Mouse (Mus musculus): ENCODE results near the gene Gm11634. TPM values are rescaled to one million over a fixed set of nuclear protein-coding genes. Genes with fewer than 3 reads are reported as not detected.
A peak's percentile ranks its signal among the peaks of the same experiment; 100 is the strongest.
"Not testable (repeated sequence)": the region's sequence is repeated elsewhere in the genome, so short reads cannot be mapped to it uniquely, and the experiment has no call there.

Gene Gm11634
- not detected in 2 replicates for polyA plus RNA-seq (2015; fragmentation: Nextera tagmentation; extraction: Ambion mirVana)

DNA sequence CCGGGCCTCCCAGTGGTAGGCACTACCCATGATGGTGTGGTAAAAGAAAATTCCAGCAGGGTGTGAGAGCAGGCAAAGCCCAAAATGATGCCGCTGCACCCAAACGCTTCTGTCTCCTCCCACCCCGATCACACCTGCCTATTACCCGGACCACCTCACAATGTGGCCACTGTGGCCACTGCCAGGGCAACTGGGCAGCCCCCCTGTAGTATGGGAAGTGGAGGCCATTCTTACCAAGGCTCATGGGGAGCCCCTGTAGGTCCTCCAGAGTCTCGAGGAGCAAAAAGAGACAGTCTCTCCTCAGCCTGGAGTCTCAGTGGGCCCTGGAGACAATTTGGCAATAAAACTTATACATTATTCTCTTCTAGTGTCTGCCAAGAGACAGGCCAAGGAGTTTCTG lies at the start of gene Gm11634:
TSS of gene Gm11634 (minus strand) at position 101 of the 400 bp plus-strand sequence.
- Histone ChIP-seq H3K27me3 (replicated peaks) (no peaks in the 10 kb centered on the region; the same call in 1 of the 2 replicates), H3K36me3 (no peaks in the 10 kb centered on the region), H3K27ac (no peak within 1 kb of the TSS), H3K9me3 (no peaks in the 10 kb centered on the region), H3K9ac (no peak within 1 kb of the TSS), H3K4me3 (replicated peaks) (no peak within 1 kb of the TSS), H3K4me1 (replicated peaks) (no peaks in the 10 kb centered on the region), H3K4me2 (replicated peaks) (no peak within 1 kb of the TSS)
- WGBS, result 81% methylated on average over 6 of the region's 6 CpGs
- ATAC-seq, result no peak

DNA sequence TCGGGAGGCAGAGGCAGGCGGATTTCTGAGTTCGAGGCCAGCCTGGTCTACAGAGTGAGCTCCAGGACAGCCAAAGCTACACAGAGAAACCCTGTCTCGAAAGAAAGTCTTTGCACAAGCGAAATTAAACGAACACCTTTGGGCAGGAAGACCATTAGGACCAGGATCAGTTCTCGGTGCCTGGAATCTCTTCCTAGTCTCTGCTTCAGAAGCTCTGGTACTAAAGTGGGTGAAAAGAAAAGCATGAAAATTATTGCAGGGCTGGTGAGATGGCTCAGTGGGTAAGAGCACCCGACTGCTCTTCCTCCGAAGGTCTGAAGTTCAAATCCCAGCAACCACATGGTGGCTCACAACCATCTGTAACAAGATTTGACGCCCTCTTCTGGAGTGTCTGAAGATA lies 48.0 kb upstream of the Gm11634 start:
- ATAC-seq; H3K36me3 ChIP-seq; H3K4me1 ChIP-seq (replicated peaks); H3K27me3 ChIP-seq (replicated peaks); H3K27ac ChIP-seq; H3K4me2 ChIP-seq (replicated peaks); H3K9ac ChIP-seq; H3K4me3 ChIP-seq (replicated peaks); H3K9me3 ChIP-seq: not testable (repeated sequence)
- 91% methylated on average over 10 of the region's 10 CpGs for WGBS

DNA sequence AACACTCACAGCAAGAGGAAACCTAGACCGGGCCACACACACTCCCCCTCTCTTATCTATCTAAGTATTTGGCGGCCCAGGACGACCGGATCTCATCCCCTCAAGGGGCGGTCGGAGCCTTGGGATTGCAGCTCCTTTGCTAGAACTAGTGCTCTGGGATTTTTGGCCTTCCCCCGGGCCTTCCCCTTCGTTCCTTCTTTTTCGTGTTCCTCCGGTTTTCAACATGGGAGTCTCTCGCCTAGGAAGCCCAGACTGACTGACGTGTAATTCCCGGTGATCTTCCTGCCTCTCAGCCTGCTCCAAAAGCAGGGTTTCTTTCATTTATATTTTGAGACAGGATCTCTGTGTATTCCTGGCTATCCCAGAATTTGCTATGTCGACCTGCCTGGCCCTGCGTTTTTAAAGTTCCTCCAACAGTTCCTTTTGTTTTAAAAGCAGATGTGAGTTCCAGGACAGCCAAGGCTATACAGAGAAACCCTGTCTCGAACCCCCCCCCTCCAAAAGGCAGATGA lies 47.3 kb upstream of the Gm11634 start:
- Histone ChIP-seq H3K9ac (peak overlapping the region; percentile 37), H3K27ac (peak overlapping the region; percentile 84), H3K4me3 (replicated peaks) (peak overlapping the region; percentile 28), H3K4me2 (replicated peaks) (peak overlapping the region; percentile 57)
- ATAC-seq; H3K4me1 ChIP-seq (replicated peaks); H3K36me3 ChIP-seq; H3K9me3 ChIP-seq; H3K27me3 ChIP-seq (replicated peaks): not testable (repeated sequence)
- WGBS, result 11% methylated on average over 16 of the region's 16 CpGs

DNA sequence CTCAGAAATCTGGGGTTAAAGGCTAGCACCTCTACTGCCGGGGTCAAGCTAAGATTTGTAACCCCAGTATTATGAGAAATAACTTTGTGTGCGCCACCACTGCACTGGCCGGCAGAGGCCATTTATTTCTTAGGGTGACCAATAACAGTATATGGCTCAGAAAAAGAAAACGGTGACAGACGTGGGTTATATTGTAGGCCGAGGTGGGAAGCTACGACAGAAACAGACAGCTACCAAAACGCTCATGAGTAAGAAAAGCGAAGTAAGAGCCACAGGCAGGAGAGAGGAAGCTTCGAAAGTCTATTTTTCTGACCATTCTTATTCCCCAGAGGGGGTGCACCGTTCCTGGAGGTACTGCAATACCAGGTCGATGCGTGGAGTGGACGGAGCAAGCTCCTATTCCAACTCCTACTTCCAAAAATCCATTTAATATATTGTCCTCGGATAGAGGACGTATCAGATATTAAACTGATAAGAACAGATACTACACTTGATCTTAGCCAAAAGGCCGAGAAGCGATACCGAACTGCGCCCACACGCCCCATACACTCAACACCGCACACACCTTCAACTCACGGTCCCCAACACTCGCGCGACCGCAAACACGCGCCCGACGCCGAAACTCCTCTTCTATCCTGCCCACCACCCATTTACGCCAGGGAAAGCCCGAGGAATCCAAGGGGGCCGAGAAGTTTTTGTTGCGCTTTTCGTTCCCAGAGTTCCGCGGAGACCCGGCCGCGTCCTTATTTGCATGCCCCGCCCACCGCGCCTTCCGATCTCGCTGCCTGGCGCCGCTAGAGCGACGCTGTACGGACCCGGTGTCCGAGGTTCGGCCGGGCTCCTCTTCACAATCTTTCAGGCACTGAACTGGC lies 46.6 kb upstream of the Gm11634 start:
- not testable (repeated sequence) for H3K36me3 ChIP-seq; H3K9me3 ChIP-seq; H3K4me1 ChIP-seq (replicated peaks); H3K27me3 ChIP-seq (replicated peaks)
- Histone ChIP-seq H3K4me3 (replicated peaks) (peak overlapping the region; percentile 28), H3K4me2 (replicated peaks) (peak overlapping the region; percentile 57), H3K9ac (peak overlapping the region; percentile 37), H3K27ac (peak overlapping the region; percentile 84)
- ATAC-seq, result peak; percentile 82
- WGBS, result under 1% methylated on average over 44 of the region's 56 CpGs

DNA sequence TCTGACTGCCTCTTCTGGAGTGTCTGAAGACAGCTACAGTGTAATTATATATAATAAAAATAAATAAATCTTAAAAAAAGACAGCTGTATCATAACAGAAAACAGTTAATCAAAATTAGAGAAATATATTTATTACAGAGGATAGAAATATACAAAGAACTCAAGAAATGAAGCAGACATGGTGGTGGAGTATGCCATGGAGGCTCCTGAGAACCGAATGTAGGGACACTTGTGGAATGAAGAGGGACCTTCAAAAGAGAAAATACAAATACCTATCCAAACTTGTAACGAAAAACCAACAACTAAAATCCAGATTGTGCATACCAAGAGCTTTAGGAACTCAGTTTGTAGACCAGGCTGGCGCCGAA lies 46.0 kb upstream of the Gm11634 start:
- H3K27ac ChIP-seq, result peak overlapping the region; percentile 40; the same call in 1 of the 2 replicates
- not testable (repeated sequence) for H3K4me1 ChIP-seq (replicated peaks); H3K9ac ChIP-seq; H3K9me3 ChIP-seq; H3K27me3 ChIP-seq (replicated peaks); H3K4me2 ChIP-seq (replicated peaks); ATAC-seq; H3K4me3 ChIP-seq (replicated peaks); H3K36me3 ChIP-seq
- 1% methylated on average over 4 of the region's 4 CpGs for WGBS

DNA sequence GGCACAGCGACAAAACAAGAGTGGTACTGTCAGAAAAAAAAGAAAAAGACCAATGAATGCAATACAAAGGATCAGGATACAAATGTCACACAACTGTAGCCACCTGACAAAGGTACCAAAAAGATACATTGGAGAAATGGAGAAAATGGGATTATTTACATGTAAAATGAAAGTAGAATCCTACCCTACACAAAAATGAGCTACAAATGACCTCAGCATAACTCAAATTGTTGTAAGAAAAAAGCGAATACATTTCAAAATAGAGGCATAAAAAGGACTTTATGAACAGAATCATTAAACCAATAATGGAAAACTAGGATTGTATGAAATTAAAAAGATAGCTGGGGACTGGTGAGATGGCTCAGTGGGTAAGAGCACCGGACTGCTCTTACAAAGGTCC lies 45.5 kb upstream of the Gm11634 start:
- Histone ChIP-seq H3K4me2 (replicated peaks) (no peak overlapping the region), H3K9ac (no peak overlapping the region), H3K4me1 (replicated peaks) (no peaks in the 10 kb centered on the region), H3K9me3 (no peaks in the 10 kb centered on the region), H3K4me3 (replicated peaks) (no peak overlapping the region), H3K27ac (no peak overlapping the region), H3K27me3 (replicated peaks) (no peaks in the 10 kb centered on the region), H3K36me3 (no peaks in the 10 kb centered on the region)
- WGBS, result 55% methylated on average over 3 of the region's 3 CpGs
- ATAC-seq, result no peak

DNA sequence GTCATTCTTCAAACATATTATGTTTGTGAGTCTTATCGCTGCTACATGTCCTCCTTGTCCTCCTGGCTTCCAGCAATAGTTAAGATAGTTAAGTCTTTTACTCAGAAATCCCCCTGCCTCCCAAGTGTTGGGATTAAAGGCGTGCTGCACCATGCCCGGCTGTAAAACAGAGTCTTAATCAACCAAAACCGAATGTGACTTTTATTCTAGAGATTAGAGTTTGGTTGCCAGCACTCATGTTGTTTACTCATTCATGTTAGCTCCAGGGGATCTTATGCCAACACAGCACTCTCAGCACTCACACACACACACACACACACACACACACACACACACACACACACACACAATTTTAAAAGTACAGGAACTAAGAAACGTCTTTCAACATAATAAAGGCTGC lies 43.9 kb upstream of the Gm11634 start:
- no peaks in the 10 kb centered on the region for H3K36me3 ChIP-seq
- ATAC-seq, result no peak
- H3K9me3 ChIP-seq, result no peaks in the 10 kb centered on the region
- H3K9ac ChIP-seq, result no peak overlapping the region
- H3K4me3 ChIP-seq (replicated peaks), result no peak overlapping the region
- no peak overlapping the region for H3K27ac ChIP-seq
- no peaks in the 10 kb centered on the region for H3K27me3 ChIP-seq (replicated peaks)
- H3K4me1 ChIP-seq (replicated peaks), result no peaks in the 10 kb centered on the region
- 46% methylated on average over 5 of the region's 5 CpGs for WGBS
- no peak overlapping the region for H3K4me2 ChIP-seq (replicated peaks)

DNA sequence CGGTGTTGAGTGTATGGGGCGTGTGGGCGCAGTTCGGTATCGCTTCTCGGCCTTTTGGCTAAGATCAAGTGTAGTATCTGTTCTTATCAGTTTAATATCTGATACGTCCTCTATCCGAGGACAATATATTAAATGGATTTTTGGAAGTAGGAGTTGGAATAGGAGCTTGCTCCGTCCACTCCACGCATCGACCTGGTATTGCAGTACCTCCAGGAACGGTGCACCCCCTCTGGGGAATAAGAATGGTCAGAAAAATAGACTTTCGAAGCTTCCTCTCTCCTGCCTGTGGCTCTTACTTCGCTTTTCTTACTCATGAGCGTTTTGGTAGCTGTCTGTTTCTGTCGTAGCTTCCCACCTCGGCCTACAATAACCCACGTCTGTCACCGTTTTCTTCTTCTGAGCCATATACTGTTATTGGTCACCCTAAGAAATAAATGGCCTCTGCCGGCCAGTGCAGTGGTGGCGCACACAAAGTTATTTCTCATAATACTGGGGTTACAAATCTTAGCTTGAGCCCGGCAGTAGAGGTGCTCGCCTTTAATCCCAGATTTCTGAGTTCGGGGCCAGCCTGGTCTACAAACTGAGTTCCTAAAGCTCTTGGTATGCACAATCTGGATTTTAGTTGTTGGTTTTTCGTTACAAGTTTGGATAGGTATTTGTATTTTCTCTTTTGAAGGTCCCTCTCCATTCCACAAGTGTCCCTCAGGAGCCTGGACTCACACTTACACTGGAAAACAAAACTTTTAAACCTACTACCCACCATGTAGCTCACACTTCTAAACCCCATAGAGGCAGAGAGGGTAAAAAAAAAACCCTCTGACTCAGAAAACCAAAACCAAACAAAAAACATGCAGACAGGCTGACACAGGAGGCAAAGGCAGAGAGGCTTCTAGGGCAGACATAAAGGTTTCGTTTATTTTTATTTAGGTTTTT lies 42.9 kb upstream of the Gm11634 start:
- ATAC-seq, result peak; percentile 79
- WGBS, result 5% methylated on average over 13 of the region's 26 CpGs
- H3K9ac ChIP-seq; H3K9me3 ChIP-seq; H3K36me3 ChIP-seq; H3K4me3 ChIP-seq (replicated peaks); H3K4me1 ChIP-seq (replicated peaks); H3K27me3 ChIP-seq (replicated peaks): not testable (repeated sequence)
- Histone ChIP-seq H3K27ac (peak overlapping the region; percentile 71), H3K4me2 (replicated peaks) (peak overlapping the region; percentile 58)

DNA sequence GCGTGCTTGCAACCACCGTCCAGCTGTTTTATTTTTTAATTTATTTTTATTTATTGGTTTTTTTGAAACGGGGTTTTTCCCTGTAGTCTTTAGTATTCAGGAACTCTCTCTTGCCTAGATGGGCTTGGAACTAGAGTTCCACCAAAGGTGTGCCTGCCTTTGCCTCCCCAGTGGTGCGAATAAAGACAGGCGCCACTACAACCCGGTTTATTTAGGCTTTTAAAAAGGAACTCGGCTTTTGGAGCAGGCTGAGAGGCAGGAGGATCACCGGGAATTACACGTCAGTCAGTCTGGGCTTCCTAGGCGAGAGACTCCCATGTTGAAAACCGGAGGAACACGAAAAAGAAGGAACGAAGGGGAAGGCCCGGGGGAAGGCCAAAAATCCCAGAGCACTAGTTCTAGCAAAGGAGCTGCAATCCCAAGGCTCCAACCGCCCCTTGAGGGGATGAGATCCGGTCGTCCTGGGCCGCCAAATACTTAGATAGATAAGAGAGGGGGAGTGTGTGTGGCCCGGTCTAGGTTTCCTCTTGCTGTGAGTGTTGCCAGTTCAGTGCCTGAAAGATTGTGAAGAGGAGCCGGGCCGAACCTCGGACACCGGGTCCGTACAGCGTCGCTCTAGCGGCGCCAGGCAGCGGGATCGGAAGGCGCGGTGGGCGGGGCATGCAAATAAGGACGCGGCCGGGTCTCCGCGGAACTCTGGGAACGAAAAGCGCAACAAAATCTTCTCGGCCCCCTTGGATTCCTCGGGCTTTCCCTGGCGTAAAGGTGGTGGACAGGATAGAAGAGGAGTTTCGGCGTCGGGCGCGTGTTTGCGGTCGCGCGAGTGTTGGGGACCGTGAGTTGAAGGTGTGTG lies 42.0 kb upstream of the Gm11634 start:
- not testable (repeated sequence) for H3K27me3 ChIP-seq (replicated peaks); H3K9me3 ChIP-seq; H3K36me3 ChIP-seq; H3K4me1 ChIP-seq (replicated peaks)
- ATAC-seq, result peak; percentile 76
- Histone ChIP-seq H3K4me3 (replicated peaks) (peak overlapping the region; percentile 30), H3K4me2 (replicated peaks) (peak overlapping the region; percentile 58), H3K9ac (peak overlapping the region; percentile 44; the same call in 1 of the 2 replicates), H3K27ac (peak overlapping the region; percentile 71)
- 5% methylated on average over 53 of the region's 53 CpGs for WGBS

DNA sequence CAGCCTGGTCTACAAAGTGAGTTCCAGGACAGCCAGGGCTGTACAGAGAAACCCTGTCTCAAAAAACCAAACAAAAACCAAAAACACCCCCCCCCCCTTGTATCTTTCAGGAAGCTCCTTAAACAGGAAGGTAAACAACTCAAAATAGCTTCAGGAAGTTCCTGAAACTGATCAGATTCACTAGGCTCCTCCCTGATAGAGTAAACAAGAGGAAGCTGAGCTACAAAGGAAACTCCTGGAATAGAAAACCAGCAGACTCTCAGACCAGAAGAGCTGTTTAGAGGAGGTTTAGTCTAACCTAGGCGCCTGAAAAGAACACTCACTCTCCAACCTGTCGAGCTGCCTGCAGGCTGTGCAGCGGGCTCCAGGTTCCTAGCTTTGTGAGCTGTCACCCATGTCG lies 40.7 kb upstream of the Gm11634 start:
- H3K4me1 ChIP-seq (replicated peaks), result no peaks in the 10 kb centered on the region
- H3K9ac ChIP-seq, result no peak overlapping the region
- H3K9me3 ChIP-seq, result no peaks in the 10 kb centered on the region
- no peak overlapping the region for H3K4me2 ChIP-seq (replicated peaks)
- no peak overlapping the region for H3K4me3 ChIP-seq (replicated peaks)
- no peak for ATAC-seq
- 92% methylated on average over 4 of the region's 4 CpGs for WGBS
- H3K36me3 ChIP-seq, result no peaks in the 10 kb centered on the region
- no peaks in the 10 kb centered on the region for H3K27me3 ChIP-seq (replicated peaks)
- no peak overlapping the region for H3K27ac ChIP-seq

DNA sequence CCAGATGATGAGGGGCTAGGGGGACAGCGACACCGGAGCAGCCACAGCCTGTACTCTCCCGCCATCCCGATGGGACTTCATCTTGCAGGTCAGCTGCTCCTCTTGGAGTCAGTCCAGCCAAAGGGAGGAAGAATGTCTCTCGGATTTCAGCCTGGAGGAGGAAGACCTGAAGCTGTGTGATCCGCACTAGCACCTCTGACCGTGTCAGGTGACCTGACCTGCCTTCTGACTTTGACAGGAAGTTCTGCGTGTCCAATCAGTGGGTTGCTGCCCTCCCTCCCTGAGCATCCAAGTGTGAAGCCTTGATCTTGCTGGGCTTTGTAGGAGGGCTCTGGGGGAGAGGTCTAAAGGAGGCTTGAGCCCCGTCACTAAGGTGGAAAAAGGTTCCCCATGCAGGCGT lies 36.6 kb upstream of the Gm11634 start:
- H3K4me3 ChIP-seq (replicated peaks), result no peak overlapping the region
- no peaks in the 10 kb centered on the region for H3K4me1 ChIP-seq (replicated peaks)
- no peaks in the 10 kb centered on the region for H3K9me3 ChIP-seq
- H3K36me3 ChIP-seq, result no peaks in the 10 kb centered on the region
- no peak overlapping the region for H3K27ac ChIP-seq
- 81% methylated on average over 10 of the region's 10 CpGs for WGBS
- ATAC-seq, result no peak
- H3K4me2 ChIP-seq (replicated peaks), result no peak overlapping the region
- H3K9ac ChIP-seq, result no peak overlapping the region
- H3K27me3 ChIP-seq (replicated peaks), result no peaks in the 10 kb centered on the region

Measured in intestine, embryonic 15.5 days (tissue).